Mouse (Mus musculus) left cerebral cortex, postnatal 36 days (tissue): Measurements from ENCODE around the gene Flrt2. TPM values are rescaled to one million over a fixed set of nuclear protein-coding genes. Genes with fewer than 3 reads are reported as not detected.
A peak's percentile ranks its signal among the peaks of the same experiment; 100 is the strongest.
"Not testable (repeated sequence)": the region's sequence is repeated elsewhere in the genome, so short reads cannot be mapped to it uniquely, and the experiment has no call there.

Source experiments
- DNase-seq, 2 experiments: peaks; one replicate each; pipeline ENCODE4 v3.0.0; 2021 to 2022; ENCODE audit warnings: low spot score in 2 of 2, mixed read lengths in 1 of 2
- intact Hi-C: fragments of 180-260 bp; cut with DNase I; formaldehyde crosslinking; loops from one replicate; pipeline ENCODE4 v1.15.1; 2025
- total RNA-seq, 2 experiments: library from RNA; stranded (reverse); gene quantifications; 2 replicates each; pipeline ENCODE4 v1.2.3; 2021

Gene Flrt2
- total RNA-seq, result 10 to 100 TPM; 72.7 to 72.8 TPM

GRCm38 (mm10) chr12:95691961-95692767 is at the start of gene Flrt2:
Flrt2 (plus strand) TSS chr12:95692226.
- peak; percentile 68 to 71 for DNase-seq

DNA sequence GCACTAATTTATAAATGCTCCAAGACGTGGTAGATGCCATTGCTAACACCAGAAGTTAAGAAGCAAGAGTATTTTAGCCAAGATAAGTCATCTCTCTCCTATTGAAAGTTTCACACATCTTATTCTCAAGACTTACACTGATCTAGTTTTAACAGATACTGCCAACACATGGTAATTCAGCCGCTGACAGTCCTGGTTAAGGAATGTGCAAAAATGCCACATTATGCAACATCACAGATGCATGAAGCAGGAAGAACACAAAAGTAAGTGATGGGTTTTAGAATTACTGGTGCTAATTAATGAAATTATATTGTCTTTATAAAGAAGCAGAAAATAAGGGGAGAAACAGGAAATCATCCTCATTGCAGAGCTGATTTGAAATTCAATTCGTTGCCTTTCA is 49.8 kb upstream of the Flrt2 start:
- DNase-seq, result no peak
- intact Hi-C loops, result no loop called here

More at GRCm38 (mm10) chr12:95691961-95692767, at the start of gene Flrt2:
- intact Hi-C loops, result loop anchor here (10.0 kb wide), 1 partner anchor 1523 kb away; no protein-coding TSS in a partner anchor

GRCm38 (mm10) chr12:95647179-95647578 is 44.8 kb upstream of the Flrt2 start:
- intact Hi-C loops, DNase-seq: not testable (repeated sequence)

- intact Hi-C loops, result no loop called here
- no peak for DNase-seq
Observed at GRCm38 (mm10) chr12:95652172-95653156, 39.6 kb upstream of the Flrt2 start.

GRCm38 (mm10) chr12:95656594-95656993 is 35.4 kb upstream of the Flrt2 start:
- DNase-seq, result no peak
- intact Hi-C loops, result no loop called here

GRCm38 (mm10) chr12:95667296-95667695 is 24.7 kb upstream of the Flrt2 start:
- intact Hi-C loops, result no loop called here
- no peak for DNase-seq

GRCm38 (mm10) chr12:95675711-95676110 is 16.3 kb upstream of the Flrt2 start:
- no peak for DNase-seq
- intact Hi-C loops, result no loop called here

GRCm38 (mm10) chr12:95690819-95691218 is 1.2 kb upstream of the Flrt2 start:
- intact Hi-C loops, result loop anchor here (10.0 kb wide), 1 partner anchor 1524 kb away; no protein-coding TSS in a partner anchor
- peak; percentile 46 to 57 for DNase-seq

DNA sequence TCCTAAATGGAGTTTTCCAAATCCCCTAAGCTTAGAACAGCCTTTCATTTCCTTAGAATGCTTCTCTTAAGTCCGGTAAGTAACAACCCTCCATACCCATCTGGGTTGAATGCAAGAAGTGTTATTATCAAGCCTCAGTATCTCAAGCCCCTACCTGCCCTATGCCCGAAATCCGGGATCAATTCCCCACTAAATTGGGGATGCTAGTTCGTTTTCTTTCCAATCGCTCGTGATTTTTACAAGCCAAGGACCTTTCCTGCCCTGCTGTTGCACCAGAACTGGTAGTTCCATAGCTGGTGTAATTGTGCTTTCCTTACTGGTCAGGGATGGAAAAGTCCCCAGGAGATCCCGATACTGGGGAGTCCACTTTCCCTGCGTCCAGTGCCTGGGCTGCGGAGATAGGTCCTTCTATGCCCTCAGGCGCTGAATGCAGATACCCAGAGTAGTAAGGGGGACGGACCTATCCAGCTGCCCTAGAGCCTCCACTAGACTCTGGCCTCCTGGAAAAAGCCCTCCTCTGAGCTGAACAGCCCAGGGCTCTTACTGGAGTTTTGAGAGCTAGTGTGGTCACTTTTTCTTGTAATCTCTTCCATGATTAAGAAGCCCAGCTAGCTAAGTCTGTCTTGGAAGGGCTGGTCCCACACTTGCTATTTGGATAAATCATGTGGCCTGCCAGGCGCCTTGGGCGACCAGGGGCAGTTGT is 1.1 kb downstream of the Flrt2 start:
- DNase-seq, result peak; percentile 27 to 30

GRCm38 (mm10) chr12:95693651-95694471 is 1.8 kb downstream of the Flrt2 start:
- intact Hi-C loops, result loop anchor here (10.0 kb wide), 1 partner anchor 1521 kb away; no protein-coding TSS in a partner anchor
- peak; percentile 54 to 55 for DNase-seq

More for the DNA sequence above, 1.1 kb downstream of the Flrt2 start:
- intact Hi-C loops, result loop anchor here (10.0 kb wide), 1 partner anchor 1522 kb away; no protein-coding TSS in a partner anchor

DNA sequence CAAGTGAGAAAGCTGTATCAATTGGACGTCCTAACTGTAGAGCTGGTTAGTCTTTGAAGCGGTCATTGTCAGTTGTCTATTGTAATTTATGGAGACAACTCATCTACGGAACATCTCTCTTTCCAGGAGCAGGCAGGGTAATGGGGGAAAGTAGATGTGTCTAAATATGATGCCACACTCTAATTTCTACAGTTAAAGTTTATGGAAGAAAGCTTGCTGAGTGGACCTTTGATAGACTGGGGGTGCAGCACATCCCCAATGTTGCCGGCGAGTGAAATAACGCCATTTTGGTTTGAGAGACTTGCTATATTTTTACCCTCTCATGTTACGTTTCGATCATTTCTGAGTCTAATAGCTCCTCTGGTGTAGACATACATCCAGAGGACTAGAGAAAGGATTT is 2.5 kb downstream of the Flrt2 start:
- intact Hi-C loops, result loop anchor here (10.0 kb wide), 1 partner anchor 1520 kb away; no protein-coding TSS in a partner anchor
- DNase-seq, result no peak

GRCm38 (mm10) chr12:95694991-95695833 is 3.2 kb downstream of the Flrt2 start:
- DNase-seq, result peak; percentile 80 to 83
- intact Hi-C loops, result loop anchor here (5.0 to 10.0 kb wide), 2 partner anchors 1437 to 1520 kb away; no protein-coding TSS in a partner anchor

DNA sequence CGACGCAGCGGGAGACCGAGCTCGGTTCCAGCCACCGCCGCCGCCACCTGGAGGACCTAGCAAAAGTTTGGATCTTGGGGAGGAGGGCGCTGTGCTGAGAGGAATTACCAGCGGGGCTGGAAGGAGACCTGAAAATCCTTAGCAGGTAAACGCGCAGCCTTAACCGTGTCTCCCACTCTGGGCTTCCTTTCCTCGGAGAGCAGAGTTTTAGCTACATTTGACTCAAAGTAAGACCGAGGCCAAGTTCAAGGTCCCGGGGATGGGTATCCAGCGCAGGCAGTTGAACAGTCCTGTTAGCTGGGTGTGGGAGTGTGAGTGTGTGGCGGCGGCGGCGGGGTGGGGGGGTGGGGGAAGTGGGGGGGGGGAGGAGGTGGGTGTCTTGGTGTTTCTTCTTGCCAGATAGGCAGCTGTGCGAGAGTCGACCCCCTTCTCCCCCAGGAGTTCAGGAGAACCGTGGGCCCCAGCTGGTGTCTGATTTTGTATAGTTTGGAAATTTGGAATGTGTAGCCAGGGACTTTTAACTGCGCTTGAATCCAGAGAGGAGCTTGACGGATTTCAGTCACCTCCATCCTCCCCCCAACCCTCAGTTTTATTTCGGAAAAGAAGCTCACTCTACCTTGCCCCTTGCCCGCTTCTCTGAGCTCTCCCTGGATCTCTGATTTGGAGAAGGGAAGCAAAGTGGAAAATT is 4.0 kb downstream of the Flrt2 start:
- intact Hi-C loops, result loop anchor here (5.0 to 10.0 kb wide), 2 partner anchors 1436 to 1519 kb away; no protein-coding TSS in a partner anchor
- peak in 1 of 2 experiments; percentile 26 for DNase-seq

- intact Hi-C loops, result loop anchor here (5.0 to 10.0 kb wide), 2 partner anchors 1436 to 1518 kb away; no protein-coding TSS in a partner anchor
- peak in 1 of 2 experiments; percentile 11 for DNase-seq
Observed at GRCm38 (mm10) chr12:95696522-95697025, 4.5 kb downstream of the Flrt2 start.

DNA sequence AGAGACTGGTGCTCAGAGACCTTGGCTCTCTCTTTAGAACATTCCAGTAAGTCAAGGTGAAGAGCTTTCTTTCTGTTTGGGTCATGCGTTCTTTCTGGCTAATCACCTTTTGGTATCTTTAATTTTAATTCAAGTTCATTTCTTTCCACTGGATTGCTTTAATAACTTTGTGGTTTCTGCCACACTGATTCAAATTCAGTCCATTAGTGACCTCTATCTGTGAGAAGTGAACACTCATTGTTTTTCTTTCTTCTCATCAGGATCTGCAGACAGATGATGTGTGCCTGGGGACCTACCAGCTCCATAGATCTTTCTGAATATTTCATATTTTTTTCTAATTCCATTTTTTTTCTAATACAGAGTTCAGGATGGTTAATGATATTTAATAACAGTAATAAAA is 6.5 kb downstream of the Flrt2 start:
- DNase-seq, result no peak
- intact Hi-C loops, result loop anchor here (5.0 to 10.0 kb wide), 2 partner anchors 1434 to 1516 kb away; no protein-coding TSS in a partner anchor

DNA sequence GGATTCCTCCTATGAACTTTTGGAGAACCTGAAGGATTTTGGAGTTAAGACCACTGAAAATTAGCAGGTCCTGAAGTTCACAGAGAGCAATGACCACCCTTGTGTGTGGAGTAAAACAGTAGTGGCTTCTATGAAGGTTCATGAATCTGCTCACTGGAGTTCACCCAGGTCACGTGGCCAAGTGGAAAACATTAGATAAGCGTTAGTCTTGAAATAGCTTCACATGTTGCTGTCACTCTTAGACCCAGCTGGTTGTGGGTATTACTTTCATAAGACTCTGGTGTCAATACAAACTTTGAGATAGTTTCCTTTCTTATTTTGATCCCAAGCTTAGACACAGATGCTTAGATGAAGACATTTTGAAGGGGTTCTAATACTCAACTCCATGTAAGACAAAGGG is 8.7 kb downstream of the Flrt2 start:
- DNase-seq, result no peak
- intact Hi-C loops, result no loop called here
